Mouse (Mus musculus) midbrain, embryonic 13.5 days (tissue): ENCODE measurements at regions not wholly inside any gene's neighbourhood (a gene's known extent, or its start where the extent isn't known, plus 50 kb on each side); places are given as distances from the start of the nearest gene placed in this dataset.

Experiments
- ATAC-seq: fragments of 200-750 bp; cut with Nextera tagmentation; 2 replicates; pipeline ENCODE4 v1.8.0; 2017; ENCODE audit warnings: mild to moderate bottlenecking, moderate TSS enrichment, moderate library complexity
- H3K27ac ChIP-seq: fragments of 300-500 bp; sonication (generic); 2 replicates; pipeline ENCODE4 v1.5.1; 2015; ENCODE audit warnings: inconsistent platforms, mild to moderate bottlenecking, moderate library complexity
- H3K27me3 ChIP-seq: fragments of 300-500 bp; sonication (generic); 2 replicates; pipeline ENCODE4 v1.6.1; 2015; ENCODE audit warnings: mild to moderate bottlenecking, inconsistent platforms
- H3K36me3 ChIP-seq: fragments of 300-500 bp; sonication (generic); 2 replicates; pipeline ENCODE4 v1.6.1; 2015; ENCODE audit warnings: mild to moderate bottlenecking, inconsistent platforms
- H3K4me1 ChIP-seq: fragments of 300-500 bp; sonication (generic); replicated peaks from 2 replicates; pipeline ENCODE4 v1.6.1; 2015; ENCODE audit warnings: inconsistent platforms
- H3K4me2 ChIP-seq: fragments of 300-500 bp; sonication (generic); replicated peaks from 2 replicates; pipeline ENCODE4 v1.6.1; 2015; ENCODE audit warnings: moderate library complexity, mild to moderate bottlenecking, inconsistent platforms
- H3K4me3 ChIP-seq: fragments of 300-500 bp; sonication (generic); replicated peaks from 2 replicates; pipeline ENCODE4 v1.5.1; 2015; ENCODE audit warnings: mild to moderate bottlenecking, inconsistent platforms
- H3K9ac ChIP-seq: fragments of 300-500 bp; sonication (generic); replicated peaks from 2 replicates; pipeline ENCODE4 v1.6.1; 2015; ENCODE audit warnings: mild to moderate bottlenecking, inconsistent platforms
- H3K9me3 ChIP-seq: fragments of 300-500 bp; sonication (generic); 2 replicates; pipeline ENCODE4 v1.6.1; 2016; ENCODE audit warnings: mild to moderate bottlenecking, inconsistent platforms
- WGBS: fragments of 180-500 bp; shearing (Covaris S2); methylation state at CpG from one replicate; pipeline ENCODE4 v1.1.7; 2015; 5-methylcytosine and 5-hydroxymethylcytosine counted together

DNA sequence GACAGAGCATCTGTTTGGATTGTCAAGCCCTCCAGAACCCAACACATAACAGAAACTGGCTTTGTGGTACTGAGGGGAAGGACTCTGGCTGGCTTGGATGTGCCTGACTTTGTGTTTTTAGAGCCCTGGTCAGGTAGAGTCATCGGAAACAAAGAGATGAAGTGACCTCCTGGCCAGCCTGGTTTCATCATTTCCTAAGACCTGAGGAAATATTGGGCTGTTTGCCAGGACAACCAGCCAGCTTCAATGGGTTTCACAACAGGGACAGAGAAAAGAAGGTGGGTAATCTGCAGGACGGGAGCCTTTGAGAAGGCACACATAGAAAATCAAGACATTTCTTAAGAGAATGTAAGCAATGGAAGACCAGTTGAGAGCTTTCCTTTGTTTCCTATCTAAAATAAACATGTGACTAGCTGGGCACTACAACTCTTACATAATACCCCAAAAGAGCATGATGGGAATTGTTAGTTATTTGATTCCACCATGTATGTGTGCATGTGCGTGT lies 258.1 kb upstream of the Ppargc1a start:
- no peak for ATAC-seq
- Histone ChIP-seq H3K27ac (no peak overlapping the region), H3K4me1 (no peaks in the 10 kb centered on the region), H3K9ac (no peak overlapping the region), H3K4me2 (no peak overlapping the region), H3K9me3 (no peaks in the 10 kb centered on the region), H3K36me3 (no peaks in the 10 kb centered on the region), H3K4me3 (no peak overlapping the region), H3K27me3 (no peaks in the 10 kb centered on the region)
- WGBS = 93% methylated on average over 3 of the region's 3 CpGs

DNA sequence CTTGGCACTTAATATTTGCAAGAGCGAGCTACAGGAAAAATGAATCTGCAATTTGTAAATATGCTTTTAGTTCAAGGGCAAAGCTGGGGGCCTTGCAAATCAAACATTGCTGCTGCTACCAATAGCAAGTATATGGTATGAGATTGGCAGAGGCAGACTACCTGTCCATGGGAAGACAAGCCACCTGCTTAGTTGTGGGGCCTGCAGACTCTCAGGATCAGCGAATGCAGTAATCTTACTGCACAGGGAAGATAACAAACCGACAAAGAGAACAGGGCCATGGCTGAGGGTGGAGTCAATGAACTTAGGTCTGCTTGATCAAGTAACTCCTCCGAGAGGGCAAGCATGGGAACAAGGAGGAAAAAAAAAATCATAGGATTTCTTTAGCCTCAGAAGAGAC lies 257.2 kb upstream of the Ppargc1a start:
- no peaks in the 10 kb centered on the region for H3K27me3 ChIP-seq
- H3K27ac ChIP-seq = no peak overlapping the region
- no peak for ATAC-seq
- H3K4me3 ChIP-seq = no peak overlapping the region
- H3K4me2 ChIP-seq = no peak overlapping the region
- WGBS = 89% methylated on average over 4 of the region's 4 CpGs
- H3K4me1 ChIP-seq = no peaks in the 10 kb centered on the region
- H3K36me3 ChIP-seq = no peaks in the 10 kb centered on the region
- no peak overlapping the region for H3K9ac ChIP-seq
- no peaks in the 10 kb centered on the region for H3K9me3 ChIP-seq

DNA sequence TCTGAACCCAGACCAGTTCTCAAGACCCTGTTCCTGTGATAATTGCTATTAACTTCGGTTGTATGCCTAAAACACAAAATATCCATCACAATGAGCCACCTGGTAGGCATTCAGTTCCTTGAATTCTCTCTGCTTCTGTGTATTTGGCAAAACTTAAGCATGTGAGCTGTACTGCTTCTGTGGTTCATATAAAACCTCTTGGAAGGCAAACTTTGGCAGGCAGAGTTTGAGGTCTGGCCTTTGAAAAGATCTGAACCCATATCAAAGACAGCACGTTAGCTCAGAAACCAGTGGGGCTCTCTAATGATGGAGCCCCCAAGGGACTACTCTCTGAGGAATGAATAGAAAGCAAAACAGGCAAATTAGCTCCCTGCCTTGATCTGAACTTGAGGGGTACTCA lies 256.1 kb upstream of the Ppargc1a start:
- Histone ChIP-seq H3K36me3 (no peaks in the 10 kb centered on the region), H3K9me3 (no peaks in the 10 kb centered on the region), H3K4me3 (no peak overlapping the region), H3K4me2 (no peak overlapping the region), H3K9ac (no peak overlapping the region), H3K27ac (no peak overlapping the region), H3K4me1 (no peaks in the 10 kb centered on the region), H3K27me3 (no peaks in the 10 kb centered on the region)
- ATAC-seq = no peak
- WGBS = 50% methylated on average over 2 of the region's 2 CpGs

DNA sequence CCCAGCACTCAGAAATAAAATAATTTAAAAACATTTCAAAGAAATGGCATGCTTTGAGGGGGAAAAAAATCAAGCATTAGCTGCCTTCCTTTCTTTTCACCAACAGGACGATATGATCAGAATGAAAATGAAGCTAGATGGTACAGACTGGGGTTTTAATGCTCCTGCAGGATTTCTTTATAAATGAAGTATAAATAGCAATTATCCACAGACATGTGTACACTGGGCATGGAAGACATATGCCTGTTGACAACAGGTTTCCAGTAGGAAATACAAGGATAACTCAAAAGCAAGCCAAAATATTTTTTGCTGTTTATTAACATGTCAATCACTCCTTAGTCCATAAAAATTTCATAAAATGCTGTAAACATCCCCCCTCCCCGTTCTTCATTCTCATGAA lies 248.7 kb upstream of the Ppargc1a start:
- H3K9ac ChIP-seq = no peak overlapping the region
- ATAC-seq = no peak
- H3K36me3 ChIP-seq = no peaks in the 10 kb centered on the region
- no peak overlapping the region for H3K4me2 ChIP-seq
- H3K9me3 ChIP-seq = no peaks in the 10 kb centered on the region
- no peak overlapping the region for H3K27ac ChIP-seq
- H3K4me3 ChIP-seq = no peak overlapping the region
- WGBS = 87% methylated on average over 2 of the region's 2 CpGs
- no peaks in the 10 kb centered on the region for H3K27me3 ChIP-seq
- H3K4me1 ChIP-seq = no peaks in the 10 kb centered on the region

DNA sequence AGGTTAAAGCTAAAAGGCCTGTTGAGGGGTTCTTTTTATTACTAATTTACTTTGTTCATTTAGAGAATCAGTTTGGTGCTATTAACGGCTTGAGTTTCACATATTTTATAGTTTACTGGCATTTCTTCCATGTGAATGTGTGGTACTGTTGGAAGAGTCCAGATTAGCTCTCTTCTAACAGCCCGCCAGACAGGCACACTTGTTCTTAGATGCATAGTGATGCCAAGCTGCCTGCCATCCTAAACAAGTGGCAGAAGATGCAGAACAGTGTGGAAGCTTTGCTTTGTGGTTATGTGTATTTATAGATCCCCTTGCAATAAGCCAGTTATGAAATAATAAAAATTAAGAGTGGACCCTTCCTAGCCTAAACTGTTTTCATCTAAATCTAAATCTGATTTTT lies 244.2 kb upstream of the Ppargc1a start:
- Histone ChIP-seq H3K9me3 (no peaks in the 10 kb centered on the region), H3K4me2 (no peak overlapping the region)

DNA sequence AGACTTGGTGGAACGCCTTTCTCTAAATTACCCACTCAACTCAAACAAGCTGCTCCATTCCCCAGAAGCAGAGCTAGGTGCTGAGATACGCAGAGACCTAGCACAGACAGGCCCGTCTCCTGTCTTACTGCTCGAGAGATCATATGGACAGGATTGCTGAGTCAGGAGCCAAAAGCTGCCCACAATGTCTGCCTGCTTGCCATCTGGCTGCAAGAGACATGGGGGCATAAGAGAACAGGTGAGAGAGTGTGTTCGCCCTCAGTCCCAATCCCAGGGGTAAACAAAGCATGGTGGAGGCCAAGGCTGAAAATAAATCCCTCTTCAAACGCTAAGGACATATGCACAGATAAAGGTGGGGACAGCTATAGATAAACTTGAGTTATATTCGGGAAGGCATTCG lies 234.0 kb upstream of the Ppargc1a start:
- Histone ChIP-seq H3K9me3 (no peaks in the 10 kb centered on the region), H3K9ac (no peak overlapping the region), H3K4me1 (no peaks in the 10 kb centered on the region), H3K4me3 (no peak overlapping the region), H3K36me3 (no peaks in the 10 kb centered on the region), H3K27ac (no peak overlapping the region), H3K4me2 (no peak overlapping the region), H3K27me3 (no peaks in the 10 kb centered on the region)
- 88% methylated on average over 8 of the region's 8 CpGs for WGBS
- ATAC-seq = no peak

More for the DNA sequence above, 244.2 kb upstream of the Ppargc1a start:
- no peak overlapping the region for H3K27ac ChIP-seq
- no peaks in the 10 kb centered on the region for H3K36me3 ChIP-seq
- WGBS = 92% methylated on average over 2 of the region's 2 CpGs
- ATAC-seq = no peak
- H3K4me1 ChIP-seq = no peaks in the 10 kb centered on the region
- H3K9ac ChIP-seq = no peak overlapping the region
- H3K27me3 ChIP-seq = no peaks in the 10 kb centered on the region
- H3K4me3 ChIP-seq = no peak overlapping the region

DNA sequence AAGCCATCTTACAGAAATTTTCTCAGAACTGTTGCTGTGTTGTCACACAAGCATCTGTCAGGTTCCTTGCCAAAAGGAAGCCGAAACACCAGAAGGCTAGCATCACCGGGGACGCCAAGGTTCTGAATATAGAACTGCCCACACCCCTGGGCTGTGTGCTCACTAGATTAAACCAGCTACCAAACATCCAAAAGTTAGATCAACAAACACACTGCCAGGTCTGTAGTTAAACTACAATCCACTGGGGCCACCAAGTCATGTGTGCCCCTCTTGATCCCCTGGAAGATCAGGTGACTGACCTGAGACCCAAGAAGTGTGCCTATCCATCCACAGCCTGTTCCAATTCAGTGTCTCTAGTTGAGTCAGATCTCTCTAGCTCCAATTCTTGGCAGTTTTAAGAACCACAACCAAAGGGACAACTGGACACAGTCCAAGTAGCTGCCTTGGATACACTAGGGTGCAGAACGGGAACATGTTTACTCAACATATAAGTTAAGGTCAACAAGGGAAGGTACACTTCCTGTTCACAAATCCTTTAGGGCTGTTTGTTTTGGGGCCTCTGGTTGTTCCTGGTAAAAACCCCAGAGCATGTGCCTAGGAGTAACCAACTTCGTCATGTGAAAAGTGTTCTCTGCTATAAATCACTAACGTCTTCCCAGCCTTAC lies 232.0 kb upstream of the Ppargc1a start:
- ATAC-seq = no peak
- H3K4me1 ChIP-seq = no peaks in the 10 kb centered on the region
- no peak overlapping the region for H3K27ac ChIP-seq
- H3K4me2 ChIP-seq = no peak overlapping the region
- H3K9ac ChIP-seq = no peak overlapping the region
- no peaks in the 10 kb centered on the region for H3K27me3 ChIP-seq
- no peak overlapping the region for H3K4me3 ChIP-seq
- no peaks in the 10 kb centered on the region for H3K9me3 ChIP-seq
- 93% methylated on average over 6 of the region's 6 CpGs for WGBS
- no peaks in the 10 kb centered on the region for H3K36me3 ChIP-seq

DNA sequence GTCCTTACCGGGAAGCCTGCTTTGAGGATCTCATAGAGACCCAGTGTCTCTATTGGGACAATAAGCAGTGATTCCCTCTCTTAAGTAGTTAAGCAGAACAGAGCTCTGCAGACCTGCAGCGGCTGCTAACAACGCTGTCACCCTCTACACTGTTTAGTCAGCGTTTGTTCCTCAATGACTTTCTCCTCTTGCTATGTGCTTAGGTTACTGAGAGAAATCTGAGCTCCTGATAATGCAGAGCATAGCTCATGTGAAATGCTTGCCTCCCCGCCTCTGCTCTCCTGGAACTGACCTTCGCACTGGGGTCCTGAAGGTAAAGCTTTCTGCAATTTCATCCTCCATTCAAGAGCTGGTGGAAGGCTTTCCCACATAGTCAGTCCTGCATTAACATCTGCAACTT lies 226.6 kb upstream of the Ppargc1a start:
- Histone ChIP-seq H3K4me1 (0 out of 2 replicates have a peak, but pooled peaks cover 4% of the 10 kb centered on the region), H3K4me3 (no peak overlapping the region), H3K36me3 (no peaks in the 10 kb centered on the region), H3K27ac (no peak overlapping the region), H3K4me2 (no peak overlapping the region), H3K27me3 (no peaks in the 10 kb centered on the region), H3K9me3 (no peaks in the 10 kb centered on the region), H3K9ac (no peak overlapping the region)
- ATAC-seq = no peak
- 59% methylated on average over 6 of the region's 6 CpGs for WGBS

DNA sequence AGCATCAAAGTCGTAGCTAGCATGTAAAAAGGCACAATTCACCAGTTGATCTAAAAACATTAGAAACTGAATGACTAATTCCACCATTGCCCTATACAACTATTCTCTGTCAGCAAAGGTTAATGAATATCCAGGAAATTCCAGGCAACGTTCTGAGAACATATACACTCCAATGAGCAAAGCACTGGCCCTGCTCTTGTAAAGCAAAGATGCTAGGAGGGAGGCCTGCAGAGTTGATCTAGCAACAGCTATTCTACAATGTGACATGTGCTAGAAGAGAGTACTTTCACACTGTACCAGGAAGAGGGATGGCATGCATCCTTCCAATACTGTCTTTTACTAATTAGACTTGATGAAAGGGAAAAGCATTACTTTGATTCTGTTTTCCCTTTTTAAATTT lies 225.4 kb upstream of the Ppargc1a start:
- H3K27me3 ChIP-seq = no peaks in the 10 kb centered on the region
- H3K9me3 ChIP-seq = no peaks in the 10 kb centered on the region
- no peak overlapping the region for H3K4me2 ChIP-seq
- H3K4me1 ChIP-seq = 0 out of 2 replicates have a peak, but pooled peaks cover 4% of the 10 kb centered on the region
- ATAC-seq = no peak
- H3K36me3 ChIP-seq = no peaks in the 10 kb centered on the region
- H3K4me3 ChIP-seq = no peak overlapping the region
- WGBS = 68% methylated on average over 2 of the region's 2 CpGs
- no peak overlapping the region for H3K9ac ChIP-seq
- no peak overlapping the region for H3K27ac ChIP-seq

DNA sequence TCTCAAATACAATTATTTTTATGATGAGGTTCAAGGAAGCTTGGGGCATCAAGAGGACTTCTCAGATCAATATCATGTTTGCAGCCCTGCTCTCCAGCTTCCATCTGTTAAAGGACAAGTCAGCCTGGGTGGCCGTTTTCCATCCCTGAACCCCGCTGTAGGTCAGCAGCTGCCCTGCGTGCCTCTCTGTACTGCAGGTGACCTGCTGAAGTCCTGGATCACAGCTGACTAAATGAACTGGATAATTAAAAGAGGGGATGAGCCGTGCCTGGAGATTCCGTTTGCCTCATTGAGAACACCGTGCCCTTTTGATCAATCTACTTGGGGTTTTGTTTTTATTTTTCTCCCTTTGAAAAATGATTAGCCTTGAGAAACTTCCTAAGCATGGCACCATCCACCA lies 221.2 kb upstream of the Ppargc1a start:
- no peak overlapping the region for H3K4me3 ChIP-seq
- no peak overlapping the region for H3K9ac ChIP-seq
- no peak overlapping the region for H3K27ac ChIP-seq
- WGBS = 71% methylated on average over 6 of the region's 6 CpGs
- no peak for ATAC-seq
- no peaks in the 10 kb centered on the region for H3K27me3 ChIP-seq
- H3K9me3 ChIP-seq = no peaks in the 10 kb centered on the region
- H3K36me3 ChIP-seq = no peaks in the 10 kb centered on the region
- no peak overlapping the region for H3K4me2 ChIP-seq
- H3K4me1 ChIP-seq = no peaks in the 10 kb centered on the region

DNA sequence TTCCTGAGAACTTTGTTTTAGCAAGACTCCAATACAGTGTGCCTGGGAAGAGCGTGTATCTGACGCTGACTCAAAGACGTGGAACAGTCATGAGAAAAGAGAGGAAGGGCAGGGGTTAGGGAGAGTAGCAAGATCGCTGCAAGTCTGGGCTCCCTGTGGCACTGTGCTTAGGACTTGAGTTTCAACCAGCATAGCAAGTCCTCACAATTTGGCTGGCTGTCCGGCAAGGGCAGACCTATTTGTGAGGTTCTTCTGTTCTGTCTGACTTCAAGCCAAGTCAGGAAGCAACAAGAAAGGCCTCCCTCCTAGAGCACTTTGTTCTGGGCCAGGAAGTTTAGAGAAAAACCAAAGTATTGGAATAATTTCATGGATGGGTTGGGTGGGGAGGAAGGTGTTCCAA lies 216.0 kb upstream of the Ppargc1a start:
- no peak overlapping the region for H3K9ac ChIP-seq
- H3K27ac ChIP-seq = no peak overlapping the region
- no peaks in the 10 kb centered on the region for H3K27me3 ChIP-seq
- WGBS = 80% methylated on average over 5 of the region's 5 CpGs
- ATAC-seq = no peak
- no peaks in the 10 kb centered on the region for H3K36me3 ChIP-seq
- no peak overlapping the region for H3K4me3 ChIP-seq
- H3K4me1 ChIP-seq = no peaks in the 10 kb centered on the region
- H3K9me3 ChIP-seq = no peaks in the 10 kb centered on the region
- no peak overlapping the region for H3K4me2 ChIP-seq

DNA sequence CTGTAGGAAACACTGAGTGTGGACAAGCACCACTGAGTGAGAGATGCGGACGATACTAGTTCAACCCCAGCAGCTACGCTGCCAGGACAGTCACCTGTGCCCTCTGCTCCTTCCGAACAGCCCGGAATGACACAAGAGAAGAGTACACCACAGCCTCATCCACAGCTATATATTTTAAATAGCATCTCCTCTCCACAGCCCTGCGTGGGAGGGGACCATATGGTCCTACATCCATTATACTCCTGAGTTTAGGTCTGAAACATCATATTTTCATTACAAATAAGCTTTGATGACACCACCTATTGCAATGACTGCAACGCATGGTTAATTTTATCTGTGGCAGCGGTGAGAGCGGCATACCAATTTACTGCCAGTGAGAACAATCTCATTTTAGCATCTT lies 215.6 kb upstream of the Ppargc1a start:
- Histone ChIP-seq H3K36me3 (no peaks in the 10 kb centered on the region), H3K4me2 (no peak overlapping the region), H3K9ac (no peak overlapping the region), H3K4me3 (no peak overlapping the region), H3K9me3 (no peaks in the 10 kb centered on the region), H3K4me1 (no peaks in the 10 kb centered on the region), H3K27ac (no peak overlapping the region), H3K27me3 (no peaks in the 10 kb centered on the region)
- no peak for ATAC-seq
- WGBS = 94% methylated on average over 9 of the region's 9 CpGs

DNA sequence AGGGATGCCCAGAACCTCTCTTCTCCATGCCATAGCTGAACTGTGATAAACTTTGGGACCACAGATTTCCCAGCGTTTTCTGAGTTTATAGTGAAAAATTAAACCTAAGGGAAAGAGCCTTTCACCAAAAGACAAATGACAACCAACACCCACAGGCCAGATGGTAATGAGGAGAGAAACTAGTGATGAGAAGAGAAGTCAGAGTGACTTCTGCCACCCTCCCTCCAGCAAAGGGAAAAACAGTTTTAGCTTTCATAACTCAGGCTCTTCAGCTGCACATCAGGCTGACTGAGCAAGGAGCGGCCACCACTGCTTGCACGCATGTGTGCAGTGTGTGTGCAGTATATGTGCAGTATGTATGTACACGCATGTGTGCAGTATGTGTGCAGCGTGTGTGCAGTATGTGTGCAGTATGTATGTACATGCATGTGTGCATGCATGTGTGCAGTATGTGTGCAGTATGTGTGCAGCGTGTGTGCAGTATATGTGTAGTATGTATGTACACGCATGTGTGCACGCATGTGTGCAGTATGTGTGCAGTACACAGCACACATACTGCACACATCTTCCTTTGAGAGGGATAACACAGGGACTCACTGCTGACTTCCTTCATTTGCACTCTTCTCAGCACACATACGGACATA lies 208.1 kb upstream of the Ppargc1a start:
- Histone ChIP-seq H3K36me3 (no peaks in the 10 kb centered on the region), H3K9ac (no peak overlapping the region), H3K4me3 (no peak overlapping the region), H3K4me1 (no peaks in the 10 kb centered on the region), H3K4me2 (no peak overlapping the region), H3K9me3 (no peaks in the 10 kb centered on the region), H3K27ac (no peak overlapping the region), H3K27me3 (no peaks in the 10 kb centered on the region)
- ATAC-seq = no peak
- WGBS = 92% methylated on average over 9 of the region's 9 CpGs
